Mouse (Mus musculus) Muller cell, postnatal 12 days (primary cell): ENCODE measurements around the gene Siglecg.
A peak's percentile ranks its signal among the peaks of the same experiment; 100 is the strongest.

Experiments used
- DNase-seq: peaks from one replicate; pipeline ENCODE4 v3.0.0-alpha.2; 2015; ENCODE audit errors: inconsistent ontology term

Siglecg gene

DNA sequence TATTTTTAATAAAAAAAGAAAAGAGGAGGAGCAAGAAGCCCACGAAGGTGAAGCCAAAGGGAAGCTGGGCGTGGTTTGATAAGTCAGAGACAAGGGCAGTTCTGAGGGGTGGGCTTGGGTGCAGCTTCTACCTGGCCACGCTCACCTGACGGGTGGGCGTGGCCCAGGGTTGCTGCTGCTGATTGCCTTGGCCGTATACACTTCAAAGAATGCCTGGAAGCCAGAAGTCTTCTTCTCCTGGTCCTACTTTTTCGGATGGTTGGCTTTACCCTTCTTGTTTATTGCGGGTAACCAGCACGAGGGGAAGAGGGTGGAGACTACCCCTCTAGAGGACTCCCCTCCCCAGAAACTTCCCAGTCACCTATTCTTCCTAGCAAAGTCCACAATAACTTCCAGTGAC is 34.7 kb downstream of the Siglecg start:
- DNase-seq: no peak

DNA sequence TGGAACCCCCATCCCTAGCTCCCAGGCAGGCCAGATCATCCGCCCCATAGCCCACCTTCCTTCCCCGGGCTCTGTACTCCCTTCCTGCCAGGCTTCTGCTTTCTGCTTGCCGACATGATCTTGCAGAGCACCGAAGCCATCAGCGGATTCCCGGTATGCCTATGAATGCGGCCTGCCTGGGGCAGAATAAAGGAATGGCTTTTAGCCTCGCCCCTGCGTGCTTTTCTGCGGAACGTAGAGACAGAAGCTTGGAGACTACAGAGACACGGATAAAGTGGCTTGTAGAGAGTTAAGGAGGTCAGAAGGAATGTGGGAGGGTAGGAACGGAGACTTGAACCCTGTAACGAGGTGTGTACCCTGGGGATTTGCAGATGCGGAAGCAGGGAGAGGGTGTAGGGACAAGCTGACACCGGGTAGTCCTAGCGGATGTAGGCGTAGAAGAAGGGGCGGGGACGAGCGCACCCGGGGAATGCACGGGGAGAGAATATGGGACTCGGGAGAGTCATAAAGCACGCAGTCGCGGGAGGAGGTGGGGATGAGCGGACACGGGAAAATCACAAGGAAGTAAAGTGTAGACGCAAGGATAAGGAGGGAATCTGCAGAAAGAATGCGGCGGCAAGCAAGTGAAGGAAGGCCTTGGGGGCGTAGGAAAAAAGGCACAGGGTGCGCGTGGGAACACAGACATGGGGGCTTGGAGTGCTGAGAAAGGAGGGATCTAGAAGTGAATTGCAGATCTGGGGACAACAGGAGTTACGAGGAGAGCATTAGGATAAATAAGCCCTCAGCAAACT is 35.3 kb downstream of the Siglecg start:
- peak; percentile 86 for DNase-seq

DNA sequence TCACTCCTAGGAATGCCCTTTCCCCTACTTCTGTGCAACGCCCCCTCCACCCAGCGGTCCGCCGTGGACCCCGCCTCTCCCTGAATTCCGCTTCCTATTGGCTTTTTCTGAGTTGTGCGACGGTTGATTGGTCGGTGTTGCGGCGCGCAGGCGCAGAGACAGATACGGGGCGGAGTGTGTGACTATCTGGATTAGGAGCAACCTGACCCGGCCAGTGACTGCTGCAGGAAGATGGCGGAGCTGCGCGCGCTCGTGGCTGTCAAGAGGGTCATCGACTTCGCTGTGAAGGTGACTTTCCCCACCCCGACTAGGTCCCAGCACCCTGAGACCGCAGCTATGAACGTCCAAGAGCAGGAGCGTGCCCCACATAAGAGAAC is 35.9 kb downstream of the Siglecg start, which contains the start of the genes Etfb and Gm45233:
Gene Etfb, plus strand, starts transcription at position 167 of the 377 bp plus-strand sequence.
Gene Gm45233, plus strand, starts transcription at position 212 of the 377 bp plus-strand sequence.
- peak; percentile 98 for DNase-seq

DNA sequence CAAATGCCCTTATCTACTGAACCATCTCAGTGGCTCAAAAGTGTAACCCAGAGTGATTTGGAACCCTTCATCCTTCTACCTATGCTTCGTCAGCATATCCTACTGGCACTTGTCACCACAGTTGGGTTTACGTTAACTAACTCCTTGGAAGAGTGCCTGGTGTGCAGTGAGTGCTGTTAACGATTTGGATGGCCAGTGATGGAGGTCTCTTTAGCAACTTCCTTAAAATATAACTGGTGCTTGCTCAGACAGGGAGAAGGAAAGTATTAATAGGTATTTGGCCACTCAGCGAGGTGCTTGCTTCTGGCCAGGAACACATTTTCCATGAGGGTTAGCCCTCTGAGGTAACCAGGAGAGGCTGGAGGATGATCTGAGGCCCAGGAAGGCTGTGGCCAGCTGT is 39.8 kb downstream of the Siglecg start:
- DNase-seq: no peak

DNA sequence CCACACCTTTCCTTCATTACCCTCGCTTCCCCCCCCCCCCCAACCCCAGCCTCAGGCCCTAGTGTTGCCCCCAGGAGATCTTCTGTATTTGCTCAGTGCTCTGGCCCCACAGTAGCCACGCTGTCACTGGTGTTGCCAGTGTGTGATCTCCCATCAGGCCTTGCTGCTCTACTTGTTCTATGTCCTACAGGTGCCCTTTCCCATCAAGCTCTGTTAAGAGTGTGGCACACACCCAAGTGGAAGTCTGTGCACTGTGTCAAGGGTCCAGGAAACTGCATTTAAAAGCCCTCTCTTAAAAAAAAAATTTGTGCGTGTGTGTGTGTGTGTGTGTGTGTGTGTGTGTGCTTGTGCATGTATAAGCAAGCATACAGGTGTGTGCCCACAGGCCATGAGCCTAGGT is 40.2 kb downstream of the Siglecg start:
- no peak for DNase-seq

DNA sequence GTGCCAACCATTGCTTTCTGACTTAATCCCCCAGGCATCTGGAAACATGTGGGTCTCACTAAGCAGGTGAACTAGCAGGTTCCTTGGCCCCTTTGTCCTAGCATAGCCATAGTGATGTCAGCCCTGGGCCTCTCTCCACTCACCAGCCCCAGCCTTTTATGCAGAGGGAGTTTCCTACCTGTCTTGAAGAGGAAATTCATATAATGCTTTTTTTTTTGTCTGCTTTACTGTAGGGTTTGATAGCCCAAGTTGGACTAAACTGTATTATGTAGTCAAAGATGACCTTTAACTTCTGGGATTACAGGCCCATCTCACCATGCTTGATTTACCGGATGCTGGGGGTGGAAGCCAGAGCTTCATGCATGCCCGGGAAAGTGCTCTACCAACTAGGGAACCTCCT is 41.8 kb downstream of the Siglecg start:
- DNase-seq: no peak

DNA sequence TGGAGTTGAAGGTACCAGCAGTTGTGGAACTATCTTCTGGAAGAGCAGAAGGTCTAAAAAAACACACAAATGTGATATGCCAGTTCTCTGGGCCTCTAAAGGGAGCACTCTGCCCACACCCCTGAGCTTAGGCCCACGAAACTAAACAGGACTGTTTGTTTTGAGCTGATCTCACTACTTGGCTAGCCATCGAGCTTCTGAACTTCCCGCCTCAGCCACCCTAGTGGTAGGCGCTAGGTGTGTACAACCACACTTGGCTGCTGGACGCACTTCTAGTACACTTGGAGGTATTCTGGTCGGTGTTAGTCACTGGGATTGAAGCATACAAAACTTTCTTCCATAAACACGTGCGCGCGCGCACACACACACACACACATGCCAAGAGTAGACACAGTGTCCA is 43.7 kb downstream of the Siglecg start:
- no peak for DNase-seq

DNA sequence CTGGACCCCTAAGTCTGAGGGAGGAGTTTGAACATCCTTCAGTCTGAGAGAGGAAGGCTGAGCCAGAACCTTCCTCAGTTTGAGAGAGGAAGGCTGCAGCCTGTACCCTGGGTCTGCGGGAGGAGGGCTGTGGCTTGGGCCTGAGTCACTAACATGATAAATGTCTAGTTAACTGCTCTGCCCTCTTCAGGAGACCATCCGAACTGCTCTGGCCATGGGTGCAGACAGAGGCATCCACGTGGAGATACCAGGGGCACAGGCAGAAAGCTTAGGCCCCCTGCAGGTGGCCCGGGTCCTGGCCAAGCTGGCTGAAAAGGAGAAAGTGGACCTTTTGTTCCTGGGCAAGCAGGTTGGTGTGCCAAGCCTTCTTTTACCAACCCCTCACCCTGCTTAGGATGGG is 44.6 kb downstream of the Siglecg start:
- peak; percentile 16 for DNase-seq

DNA sequence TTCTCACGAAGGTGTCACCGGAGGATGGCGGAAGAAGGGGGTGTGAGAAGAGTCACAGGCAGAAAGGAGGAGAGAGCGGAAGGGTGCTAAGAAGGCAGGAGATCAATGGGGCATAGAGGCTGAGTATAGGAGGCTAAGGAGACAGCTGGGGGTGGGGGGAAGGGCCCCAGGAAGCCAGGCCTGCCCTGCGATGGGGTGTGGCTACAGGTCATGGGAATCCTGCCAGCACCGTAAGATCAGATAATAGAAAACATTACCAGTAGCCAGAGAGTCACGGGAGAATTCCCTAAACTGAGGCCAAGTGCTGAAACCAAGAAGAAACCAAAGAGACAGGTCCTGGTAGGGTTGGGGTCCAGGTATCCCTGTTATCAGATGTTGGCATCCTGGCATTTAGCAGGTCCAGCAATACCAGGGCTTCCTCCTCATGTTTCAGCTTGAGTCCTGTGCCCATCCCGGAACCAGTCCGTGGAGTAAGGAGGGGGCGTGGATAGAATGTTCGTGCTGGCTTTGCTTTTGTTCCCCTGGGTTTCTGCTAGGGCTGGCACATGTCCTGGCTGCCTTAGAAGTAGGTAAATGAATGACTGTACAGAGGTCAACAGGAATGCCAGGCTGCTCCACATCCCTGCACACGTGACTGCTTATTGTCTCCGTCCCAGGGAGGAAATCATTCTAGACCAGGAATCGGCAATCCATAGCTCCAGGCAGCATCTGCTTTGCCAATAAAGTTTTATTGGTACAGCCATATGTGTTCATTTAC is 45.8 kb downstream of the Siglecg start:
- no peak for DNase-seq

DNA sequence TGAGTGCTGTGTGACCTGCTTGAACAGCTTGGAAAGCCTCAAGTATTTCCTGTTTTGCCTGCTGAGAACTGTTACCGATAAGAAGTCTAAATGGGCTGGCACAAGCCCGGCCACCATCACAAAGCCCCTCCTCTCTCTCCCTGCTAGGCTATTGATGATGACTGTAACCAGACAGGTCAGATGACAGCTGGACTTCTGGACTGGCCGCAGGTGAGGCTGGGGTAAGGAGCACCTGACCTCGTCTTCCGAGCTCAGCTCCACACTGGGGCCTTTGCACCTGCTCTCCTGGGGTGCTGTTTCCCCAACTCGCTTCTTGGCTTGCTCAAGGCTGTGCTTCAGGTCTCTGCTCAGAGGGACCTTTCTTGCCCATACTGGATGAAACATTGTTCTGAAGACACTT is 46.4 kb downstream of the Siglecg start:
- DNase-seq: no peak

DNA sequence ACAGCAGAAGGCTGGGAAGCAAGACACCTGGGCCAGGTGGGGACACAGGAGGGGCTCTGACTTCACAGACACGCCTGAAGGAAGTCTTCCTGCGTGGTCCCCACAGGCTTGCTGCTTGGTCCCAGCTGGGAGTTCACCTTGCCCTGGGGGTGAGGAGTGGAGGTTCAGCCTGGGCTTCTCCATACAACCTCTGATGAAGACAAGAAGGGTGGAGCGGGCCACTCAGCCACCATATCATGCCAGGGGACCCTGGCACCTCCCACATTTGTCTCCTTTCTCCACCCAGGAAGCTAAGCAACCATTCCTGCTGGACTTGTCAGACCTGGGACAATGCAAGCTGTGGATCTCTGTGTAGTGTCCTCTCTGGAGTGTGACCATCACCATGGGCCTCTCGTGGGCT is 54.8 kb downstream of the Siglecg start, which contains the start of gene Vsig10l:
Gene Vsig10l, plus strand, starts transcription at position 301 of the 400 bp plus-strand sequence.
- DNase-seq: no peak

DNA sequence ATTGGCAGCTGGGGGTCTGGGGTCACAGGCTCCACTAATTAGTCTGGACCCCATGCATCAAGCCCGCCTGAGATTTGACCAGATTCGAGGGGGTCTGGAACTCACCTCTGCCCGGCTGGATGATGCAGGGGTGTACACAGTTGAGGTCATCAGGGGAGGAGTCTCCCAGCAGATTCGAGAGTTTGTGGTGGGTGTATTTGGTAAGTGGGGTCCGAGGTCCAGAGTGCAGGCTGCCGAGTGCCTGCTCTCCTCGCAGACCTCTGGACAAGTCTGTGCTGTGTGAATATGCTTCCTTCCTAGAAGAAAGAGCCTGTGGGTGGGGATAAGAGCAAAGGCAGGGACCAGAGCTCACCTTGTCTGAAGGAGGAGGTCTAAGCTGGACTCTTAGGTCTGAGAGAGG is 56.0 kb downstream of the Siglecg start:
- DNase-seq: no peak

DNA sequence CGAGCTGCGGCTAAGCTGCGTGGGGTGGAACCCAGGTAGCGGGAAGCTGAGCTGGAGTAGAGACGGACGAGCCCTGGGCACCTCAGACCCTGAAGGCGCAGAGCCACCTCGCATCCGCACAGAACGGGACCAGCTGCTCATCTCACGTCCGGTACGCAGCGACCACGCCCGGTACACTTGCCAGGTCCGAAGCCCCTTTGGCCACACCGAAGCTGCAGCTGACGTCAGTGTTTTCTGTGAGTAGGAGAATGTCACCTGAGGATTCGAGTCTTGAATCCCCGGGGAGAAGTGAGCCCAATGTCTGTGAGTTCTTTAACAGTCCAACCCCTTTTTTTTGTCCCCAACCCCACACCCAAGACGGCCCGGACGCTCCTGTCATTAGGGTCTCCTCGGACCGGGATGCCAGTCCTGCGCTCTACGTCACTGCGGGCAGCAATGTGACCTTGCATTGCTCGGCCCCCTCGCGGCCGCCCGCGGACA is 56.9 kb downstream of the Siglecg start:
- no peak for DNase-seq

DNA sequence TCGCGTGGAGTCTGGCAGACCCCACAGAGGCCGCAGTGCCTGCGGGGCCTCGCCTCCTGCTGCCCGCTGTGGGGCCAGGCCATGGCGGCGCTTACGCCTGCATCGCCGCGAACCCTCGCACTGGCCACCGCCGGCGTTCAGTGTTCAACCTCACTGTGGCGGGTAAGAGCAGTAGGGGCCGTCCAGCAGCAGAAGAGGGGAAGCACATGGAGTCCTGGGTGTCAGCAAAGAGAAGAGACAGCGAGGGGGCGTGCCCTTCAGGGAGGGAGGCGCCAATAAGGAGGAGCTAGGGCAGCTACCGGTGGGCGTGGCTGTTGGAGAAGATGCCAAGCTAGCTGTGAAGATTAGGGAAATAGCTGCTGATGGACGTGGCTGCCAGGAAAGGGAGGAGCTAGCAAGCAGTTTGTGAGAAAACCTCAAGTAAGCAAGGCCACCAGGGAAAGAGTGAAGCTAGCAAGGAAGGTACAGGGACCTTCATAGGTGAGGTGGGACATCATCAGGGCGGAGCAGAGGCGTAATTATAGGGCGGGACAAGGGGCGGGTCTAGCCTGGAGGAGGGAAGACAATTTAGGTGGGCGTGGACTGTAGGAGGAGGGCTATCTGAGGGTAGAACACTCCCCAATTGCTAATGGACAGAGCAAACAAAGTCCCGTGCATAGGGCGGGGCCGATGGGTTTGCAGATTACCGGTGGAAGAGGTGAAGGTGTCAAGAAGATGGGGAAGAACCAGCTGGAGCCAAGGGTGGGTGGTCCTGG is 57.5 kb downstream of the Siglecg start:
- peak; percentile 95 for DNase-seq

DNA sequence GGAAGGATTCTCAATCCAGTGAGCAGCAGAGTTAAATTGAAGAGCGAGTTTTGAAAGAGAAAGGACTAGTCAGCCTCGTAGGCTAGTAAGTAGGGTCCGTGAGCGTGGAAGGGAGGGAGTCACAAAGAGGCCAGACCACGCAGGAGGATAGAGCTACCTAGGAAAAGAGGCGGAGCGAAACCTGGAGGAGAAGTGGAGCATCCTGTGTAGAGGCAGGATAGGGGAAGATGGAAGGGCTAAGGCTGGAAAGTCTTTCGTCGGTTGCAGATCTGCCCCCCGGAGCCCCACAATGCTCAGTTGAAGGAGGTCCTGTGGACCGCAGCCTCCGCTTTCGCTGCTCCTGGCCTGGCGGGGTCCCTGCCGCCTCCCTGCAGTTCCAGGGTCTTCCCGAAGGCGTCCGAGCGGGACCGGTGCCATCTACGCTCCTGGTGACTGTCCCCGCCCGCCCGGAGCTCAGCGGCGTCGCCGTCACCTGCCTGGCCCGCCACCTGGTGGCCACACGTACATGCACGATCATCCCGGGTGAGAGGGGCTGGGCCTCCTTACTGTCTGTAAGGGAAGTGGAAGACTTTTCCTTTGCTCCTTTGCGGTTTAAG is 58.2 kb downstream of the Siglecg start:
- peak; percentile 88 for DNase-seq
